ENCODE assay signal across 7 mouse cellular contexts in genomic region chr2:77519341-77519740, GRCm38 (mm10).
A peak's percentile ranks its signal among the peaks of the same experiment; 100 is the strongest.
DNase-seq lines count a peak whose midpoint lies in the region; ATAC-seq lines count a peak whose summit lies in the region.

No protein-coding gene starts in this region.

- 1% methylated on average over 14 of the region's 14 CpGs for WGBS in forebrain, embryonic 14.5 days
- WGBS in kidney, embryonic 16.5 days, result 1% methylated on average over 14 of the region's 14 CpGs

- H3K9me3 ChIP-seq in forebrain, embryonic 14.5 days (replicated peaks; ENCODE audit: control insufficient read depth, low read length), result no peaks in the 10 kb centered on the region
- H3K9me3 ChIP-seq in kidney, embryonic 16.5 days (ENCODE audit: low read length), result no peaks in the 10 kb centered on the region

- peaks cover 3% of the 10 kb centered on the region; the same call in 1 of the 2 replicates for H3K4me1 ChIP-seq in forebrain, embryonic 14.5 days (ENCODE audit: control insufficient read depth, insufficient read depth, low read length)
- peaks cover 10% of the 10 kb centered on the region for H3K4me1 ChIP-seq in kidney, embryonic 16.5 days (ENCODE audit: insufficient read depth, low read length)

- peak overlapping the region; percentile 30 for H3K4me3 ChIP-seq in forebrain, embryonic 14.5 days (ENCODE audit: low read depth, low read length)
- H3K4me3 ChIP-seq in kidney, embryonic 16.5 days (ENCODE audit: low read length), result peak overlapping the region; percentile 49

- peak overlapping the region; percentile 65 for H3K4me2 ChIP-seq in forebrain, embryonic 14.5 days (ENCODE audit: low read length)
- H3K4me2 ChIP-seq in kidney, embryonic 16.5 days (replicated peaks; ENCODE audit: low read depth, low read length), result peak overlapping the region; percentile 61

- H3K36me3 ChIP-seq in forebrain, embryonic 14.5 days (ENCODE audit: control insufficient read depth, insufficient read depth, low read length), result no peaks in the 10 kb centered on the region
- no peaks in the 10 kb centered on the region for H3K36me3 ChIP-seq in kidney, embryonic 16.5 days (ENCODE audit: insufficient read depth, low read length)

- H3K27me3 ChIP-seq in forebrain, embryonic 14.5 days (replicated peaks; ENCODE audit: control insufficient read depth, insufficient read depth, low read length), result no peaks in the 10 kb centered on the region
- H3K27me3 ChIP-seq in kidney, embryonic 16.5 days (ENCODE audit: insufficient read depth, low read length), result no peaks in the 10 kb centered on the region

- no peak overlapping the region for H3K27ac ChIP-seq in forebrain, embryonic 14.5 days (ENCODE audit: low read depth, low read length)
- H3K27ac ChIP-seq in kidney, embryonic 16.5 days (ENCODE audit: low read length), result no peak overlapping the region

- H3K9ac ChIP-seq in forebrain, embryonic 14.5 days (ENCODE audit: low read length), result peak overlapping the region; percentile 43; the same call in 1 of the 2 replicates
- H3K9ac ChIP-seq in kidney, embryonic 16.5 days (replicated peaks; ENCODE audit: low read length), result peak overlapping the region; percentile 33; the same call in 1 of the 2 replicates

- ATAC-seq in forebrain, embryonic 14.5 days, result peak; percentile 65
- ATAC-seq in kidney, embryonic 16.5 days (ENCODE audit: low FRiP score, low TSS enrichment), result peak; percentile 73; the same call in 1 of the 2 replicates
- ATAC-seq in megakaryocyte-erythroid progenitor cell, adult 5-6 weeks (replicated peaks; ENCODE audit: low FRiP score, low TSS enrichment, poor library complexity, severe bottlenecking), result peak; percentile 74

- peak; percentile 33 to 52 for DNase-seq in right cerebral cortex, adult 2 months (ENCODE audit: low spot score in 2 of 2)
- DNase-seq in right cerebral cortex, postnatal 36 days (ENCODE audit: low spot score in 2 of 2), result no peak
- peak; percentile 43 for DNase-seq in forebrain, embryonic 14.5 days (ENCODE audit: low spot score)
- no peak for DNase-seq in urinary bladder, postnatal 10 days (ENCODE audit: low spot score)
- DNase-seq in adrenal gland, adult 8-10 months, result no peak

Comparison
In these comparisons a context has a peak if more than half of its experiments do, and no peak if none do; other contexts are left out.
1. DNase-seq: peak in right cerebral cortex, adult 2 months (2 of 2) and forebrain, embryonic 14.5 days (single experiment); none in right cerebral cortex, postnatal 36 days (0 of 2), urinary bladder, postnatal 10 days (single experiment) and adrenal gland, adult 8-10 months (single experiment).
2. Peak in every context shown above with its lines, with median percentiles within 50 percentile points of each other: ATAC-seq.